Mouse (Mus musculus) kidney, embryonic 14.5 days (tissue): Measurements from ENCODE around the gene Slc35g2. TPM values are rescaled to one million over a fixed set of nuclear protein-coding genes. Genes with fewer than 3 reads are reported as not detected.

Source experiments
- ATAC-seq: fragments of 200-750 bp; cut with Nextera tagmentation; 2 replicates; pipeline ENCODE4 v1.8.0; 2017; ENCODE audit warnings: moderate number of reproducible peaks, mild to moderate bottlenecking, moderate TSS enrichment, moderate library complexity; ENCODE audit not compliant: low FRiP score, low TSS enrichment
- H3K27ac ChIP-seq: fragments of 300-500 bp; sonication (generic); 2 replicates; pipeline ENCODE4 v1.5.1; 2014; ENCODE audit warnings: low read depth, mild to moderate bottlenecking, low read length, moderate library complexity, mixed read lengths
- H3K27me3 ChIP-seq: fragments of 300-500 bp; sonication (generic); 2 replicates; pipeline ENCODE4 v1.6.1; 2014; ENCODE audit warnings: mild to moderate bottlenecking, low read length; ENCODE audit not compliant: control insufficient read depth, insufficient read depth
- H3K36me3 ChIP-seq: fragments of 300-500 bp; sonication (generic); 2 replicates; pipeline ENCODE4 v1.6.1; 2014; ENCODE audit warnings: low read length, mixed read lengths; ENCODE audit not compliant: control insufficient read depth, insufficient read depth
- H3K4me1 ChIP-seq: fragments of 300-500 bp; sonication (generic); 2 replicates; pipeline ENCODE4 v1.6.1; 2014; ENCODE audit warnings: low read length, mixed read lengths; ENCODE audit not compliant: control insufficient read depth, insufficient read depth
- H3K4me2 ChIP-seq: fragments of 300-500 bp; sonication (generic); replicated peaks from 2 replicates; pipeline ENCODE4 v1.6.1; 2014; ENCODE audit warnings: low read depth, mild to moderate bottlenecking, low read length
- H3K4me3 ChIP-seq: fragments of 300-500 bp; sonication (generic); 2 replicates; pipeline ENCODE4 v1.5.1; 2014; ENCODE audit warnings: mild to moderate bottlenecking, low read length
- H3K9ac ChIP-seq: fragments of 300-500 bp; sonication (generic); 2 replicates; pipeline ENCODE4 v1.6.1; 2014; ENCODE audit warnings: low read depth, mild to moderate bottlenecking, low read length, moderate library complexity
- H3K9me3 ChIP-seq: fragments of 300-500 bp; sonication (generic); 2 replicates; pipeline ENCODE4 v1.6.1; 2016; ENCODE audit warnings: low read length; ENCODE audit not compliant: control insufficient read depth
- WGBS: fragments of 180-500 bp; shearing (Covaris S2); extraction: QIAGEN DNeasy Blood & Tissue Kit; methylation state at CpG from one replicate; pipeline ENCODE4 v1.1.7; 2014; 5-methylcytosine and 5-hydroxymethylcytosine counted together
- polyA plus RNA-seq: library from polyadenylated mRNA; unstranded; fragments of >200 nt; fragmentation: Nextera tagmentation; extraction: Ambion mirVana; gene quantifications from 2 replicates; pipeline ENCODE4 v1.2.1, GENCODE M21; 2014

The Slc35g2 gene
- polyA plus RNA-seq, 1 experiment from 2014 or later, result 5.2 TPM

GRCm38 (mm10) chr9:100520586-100520985 is 50.3 kb downstream of the Slc35g2 start:
- Histone ChIP-seq H3K9me3 (no peaks in the 10 kb centered on the region), H3K4me3 (no peak overlapping the region), H3K27me3 (no peaks in the 10 kb centered on the region), H3K36me3 (no peaks in the 10 kb centered on the region), H3K27ac (no peak overlapping the region), H3K4me2 (no peak overlapping the region), H3K4me1 (no peaks in the 10 kb centered on the region), H3K9ac (no peak overlapping the region)
- WGBS, result 0% methylated on average over 2 of the region's 2 CpGs
- no peak for ATAC-seq

- Histone ChIP-seq H3K4me3 (no peak overlapping the region), H3K9me3 (no peaks in the 10 kb centered on the region), H3K27me3 (no peaks in the 10 kb centered on the region), H3K36me3 (no peaks in the 10 kb centered on the region), H3K4me1 (no peaks in the 10 kb centered on the region), H3K9ac (no peak overlapping the region), H3K4me2 (no peak overlapping the region), H3K27ac (no peak overlapping the region)
- 93% methylated on average over 3 of the region's 3 CpGs for WGBS
- ATAC-seq, result no peak
Observed at GRCm38 (mm10) chr9:100520012-100520411, 50.9 kb downstream of the Slc35g2 start.

GRCm38 (mm10) chr9:100507581-100507980 is 63.3 kb downstream of the Slc35g2 start:
- H3K4me1 ChIP-seq, result no peaks in the 10 kb centered on the region
- H3K4me2 ChIP-seq, result no peak overlapping the region
- no peaks in the 10 kb centered on the region for H3K9me3 ChIP-seq
- H3K27ac ChIP-seq, result no peak overlapping the region
- no peak overlapping the region for H3K9ac ChIP-seq
- H3K27me3 ChIP-seq, result no peaks in the 10 kb centered on the region
- 85% methylated on average over 2 of the region's 2 CpGs for WGBS
- no peaks in the 10 kb centered on the region; the same call in 1 of the 2 replicates for H3K36me3 ChIP-seq
- ATAC-seq, result no peak
- H3K4me3 ChIP-seq, result no peak overlapping the region

- no peak overlapping the region for H3K27ac ChIP-seq
- H3K9ac ChIP-seq, result no peak overlapping the region
- WGBS, result 54% methylated on average over 2 of the region's 2 CpGs
- no peaks in the 10 kb centered on the region for H3K4me1 ChIP-seq
- H3K27me3 ChIP-seq, result no peaks in the 10 kb centered on the region
- no peak overlapping the region for H3K4me2 ChIP-seq
- no peak overlapping the region for H3K4me3 ChIP-seq
- no peaks in the 10 kb centered on the region; the same call in 1 of the 2 replicates for H3K36me3 ChIP-seq
- ATAC-seq, result no peak
- H3K9me3 ChIP-seq, result no peaks in the 10 kb centered on the region
Observed at GRCm38 (mm10) chr9:100506652-100507051, 64.2 kb downstream of the Slc35g2 start.

- Histone ChIP-seq H3K9ac (no peak overlapping the region), H3K36me3 (no peaks in the 10 kb centered on the region; the same call in 1 of the 2 replicates), H3K4me2 (no peak overlapping the region), H3K27me3 (no peaks in the 10 kb centered on the region), H3K4me3 (no peak overlapping the region), H3K27ac (no peak overlapping the region), H3K9me3 (no peaks in the 10 kb centered on the region), H3K4me1 (no peaks in the 10 kb centered on the region)
- ATAC-seq, result no peak
- 95% methylated on average over 4 of the region's 4 CpGs for WGBS
Observed at GRCm38 (mm10) chr9:100505498-100505897, 65.4 kb downstream of the Slc35g2 start.

Other genes with a start within 250 kb of the Slc35g2 start
- gene Il20rb, start 84.3 kb downstream of the Slc35g2 start, polyA plus RNA-seq, result 0.79 and 1.8 TPM in 2 replicates
- 71.4 and 82.9 TPM in 2 replicates for gene Nck1, start 25.0 kb downstream of the Slc35g2 start, polyA plus RNA-seq
- 38.0 and 69.9 TPM in 2 replicates for gene Stag1, start 26.7 kb upstream of the Slc35g2 start, polyA plus RNA-seq